Mouse (Mus musculus) kidney, postnatal 0 days (tissue): ENCODE measurements around the gene Mrto4. TPM values are rescaled to one million over a fixed set of nuclear protein-coding genes. Genes with fewer than 3 reads are reported as not detected.

Source experiments
- ATAC-seq: fragments of 200-750 bp; cut with Nextera tagmentation; replicated peaks from 2 replicates; pipeline ENCODE4 v1.8.0; 2017; ENCODE audit warnings: low read depth, moderate number of reproducible peaks, moderate TSS enrichment, moderate library complexity; ENCODE audit not compliant: low FRiP score
- DNase-seq: peaks from one replicate; pipeline ENCODE4 v3.0.0-alpha.2; 2016; ENCODE audit warnings: low spot score
- H3K27ac ChIP-seq: fragments of 300-500 bp; sonication (generic); 2 replicates; pipeline ENCODE4 v1.5.1; 2014; ENCODE audit warnings: mild to moderate bottlenecking
- H3K27me3 ChIP-seq: fragments of 300-500 bp; sonication (generic); 2 replicates; pipeline ENCODE4 v1.6.1; 2014; ENCODE audit warnings: low read length, mixed read lengths; ENCODE audit not compliant: insufficient read depth
- H3K36me3 ChIP-seq: fragments of 300-500 bp; sonication (generic); 2 replicates; pipeline ENCODE4 v1.6.1; 2014; ENCODE audit warnings: low read length, mixed read lengths; ENCODE audit not compliant: insufficient read depth
- H3K4me1 ChIP-seq: fragments of 300-500 bp; sonication (generic); replicated peaks from 2 replicates; pipeline ENCODE4 v1.6.1; 2014; ENCODE audit warnings: antibody characterized with exemption, low read length, mixed read lengths; ENCODE audit not compliant: insufficient read depth
- H3K4me2 ChIP-seq: fragments of 300-500 bp; sonication (generic); 2 replicates; pipeline ENCODE4 v1.6.1; 2014; ENCODE audit warnings: mild to moderate bottlenecking, low read length, moderate library complexity, mixed read lengths
- H3K4me3 ChIP-seq: fragments of 300-500 bp; sonication (generic); replicated peaks from 2 replicates; pipeline ENCODE4 v1.5.1; 2014; ENCODE audit warnings: low read depth, low read length
- H3K9ac ChIP-seq: fragments of 300-500 bp; sonication (generic); 2 replicates; pipeline ENCODE4 v1.6.1; 2014; ENCODE audit warnings: low read depth, low read length
- H3K9me3 ChIP-seq: fragments of 300-500 bp; sonication (generic); replicated peaks from 2 replicates; pipeline ENCODE4 v1.6.1; 2016; ENCODE audit warnings: low read length, inconsistent platforms, mixed read lengths
- CTCF ChIP-seq: IDR thresholded peaks from 2 replicates; pipeline ENCODE4 v1.5.1; 2016; ENCODE audit warnings: antibody characterized with exemption, low read depth, mild to moderate bottlenecking, moderate library complexity
- WGBS: fragments of 180-500 bp; shearing (Covaris S2); extraction: QIAGEN DNeasy Blood & Tissue Kit; methylation state at CpG from one replicate; pipeline ENCODE4 v1.1.7; 2014; 5-methylcytosine and 5-hydroxymethylcytosine counted together
- polyA plus RNA-seq: library from polyadenylated mRNA; unstranded; fragments of >200 nt; fragmentation: Nextera tagmentation; extraction: Ambion mirVana; gene quantifications from 2 replicates; pipeline ENCODE4 v1.2.1, GENCODE M21; 2015

The Mrto4 gene
- polyA plus RNA-seq, 1 experiment from 2014 or later: 68.6 TPM

DNA sequence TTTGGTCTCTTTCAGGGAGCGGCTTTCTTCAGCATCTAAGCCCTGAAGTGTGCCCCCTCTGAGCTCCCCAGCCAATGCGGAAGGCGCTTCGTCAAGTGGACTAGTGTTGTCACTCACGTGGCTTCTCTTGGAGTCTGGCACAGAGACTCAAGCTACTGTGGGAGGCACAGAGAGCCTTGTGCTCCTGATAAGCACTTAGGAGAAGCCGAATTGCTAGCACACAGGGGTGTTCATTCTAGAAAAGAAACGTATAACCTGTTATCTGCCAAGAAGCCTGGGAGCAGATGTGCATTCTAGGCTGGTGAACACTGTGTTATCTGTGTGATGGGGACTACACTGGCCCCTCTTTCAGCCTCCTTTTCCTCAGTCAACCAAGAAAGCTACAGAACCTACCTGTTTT lies 16.9 kb downstream of the Mrto4 start:
- Histone ChIP-seq H3K9me3 (no peaks in the 10 kb centered on the region), H3K4me1 (no peaks in the 10 kb centered on the region), H3K4me2 (no peak overlapping the region), H3K4me3 (no peak overlapping the region), H3K9ac (no peak overlapping the region), H3K27ac (peak overlapping the region; percentile 31; the same call in 1 of the 2 replicates), H3K36me3 (no peaks in the 10 kb centered on the region), H3K27me3 (no peaks in the 10 kb centered on the region)
- TF ChIP-seq CTCF: no peak
- WGBS: 71% methylated on average over 7 of the region's 7 CpGs
- DNase-seq (no peak), ATAC-seq (no peak)

DNA sequence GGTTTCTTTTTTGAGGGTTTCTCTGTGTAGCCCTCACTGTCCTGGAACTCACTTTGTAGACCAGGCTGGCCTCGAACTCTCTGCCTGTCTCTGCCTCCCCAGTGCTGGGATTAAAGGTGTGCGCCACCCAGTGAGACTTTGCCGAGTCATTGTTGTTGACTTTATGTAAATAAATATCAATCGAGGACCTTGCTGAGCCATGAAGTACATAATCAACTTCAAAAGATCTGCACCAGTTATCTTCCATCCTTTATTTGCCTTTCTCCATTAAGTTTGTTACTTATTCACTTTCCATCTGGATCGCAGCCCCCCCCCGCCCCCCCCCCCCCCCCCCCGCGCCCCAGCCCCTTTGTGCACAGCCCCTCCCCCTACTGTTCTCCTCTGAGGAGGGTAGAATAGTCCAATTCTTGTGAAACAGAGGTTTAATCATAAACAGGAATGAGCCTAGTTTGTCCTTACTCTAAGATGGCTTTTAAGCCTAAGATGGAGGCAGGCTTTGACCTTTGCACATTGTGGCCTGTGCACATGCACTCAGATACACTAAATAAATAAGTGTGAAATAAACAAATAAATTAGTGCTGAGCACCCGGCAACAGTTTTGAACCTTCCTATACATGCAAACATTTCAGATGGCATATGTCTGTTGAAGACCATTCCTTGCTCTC lies 17.6 kb downstream of the Mrto4 start:
- peak; percentile 64; the same call in 1 of the 2 replicates for ATAC-seq

DNA sequence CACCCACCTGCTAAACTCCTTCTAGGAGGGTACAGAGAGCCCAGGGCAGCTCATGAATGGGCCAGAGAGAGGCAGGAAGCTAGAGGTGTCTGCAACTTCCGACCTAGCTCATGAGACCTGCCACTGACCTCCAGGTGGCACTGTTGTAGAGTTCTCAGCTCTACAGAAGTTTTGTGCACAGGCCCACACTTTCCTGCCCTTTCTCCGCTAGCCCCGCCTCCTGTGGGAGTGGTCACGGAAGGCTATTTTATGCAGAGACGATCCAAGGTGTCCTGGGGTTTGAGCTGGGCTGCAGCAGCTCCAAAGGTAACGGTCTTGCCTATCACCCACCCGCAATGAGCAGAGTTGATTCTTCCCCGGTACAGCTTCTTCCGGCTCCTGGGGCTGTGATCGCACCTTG lies 21.8 kb downstream of the Mrto4 start:
- H3K4me3 ChIP-seq: peak overlapping the region; percentile 18; the same call in 1 of the 2 replicates
- WGBS: 13% methylated on average over 10 of the region's 10 CpGs
- no peak overlapping the region for H3K9ac ChIP-seq
- peak overlapping the region; percentile 52 for H3K4me2 ChIP-seq
- no peaks in the 10 kb centered on the region for H3K4me1 ChIP-seq
- TF ChIP-seq CTCF: peak; percentile 82
- H3K9me3 ChIP-seq: no peaks in the 10 kb centered on the region
- ATAC-seq (peak; percentile 81), DNase-seq (peak; percentile 92)
- H3K27ac ChIP-seq: no peak overlapping the region
- H3K36me3 ChIP-seq: no peaks in the 10 kb centered on the region
- no peaks in the 10 kb centered on the region for H3K27me3 ChIP-seq

More for the DNA sequence above, 17.6 kb downstream of the Mrto4 start:
- 50% methylated on average over 8 of the region's 9 CpGs for WGBS
- DNase-seq: peak; percentile 33
- peak overlapping the region; percentile 31; the same call in 1 of the 2 replicates for H3K27ac ChIP-seq
- H3K4me2 ChIP-seq: no peak overlapping the region
- no peaks in the 10 kb centered on the region for H3K9me3 ChIP-seq
- H3K4me1 ChIP-seq: no peaks in the 10 kb centered on the region
- H3K27me3 ChIP-seq: no peaks in the 10 kb centered on the region
- no peaks in the 10 kb centered on the region for H3K36me3 ChIP-seq
- no peak for TF ChIP-seq CTCF
- H3K9ac ChIP-seq: no peak overlapping the region
- no peak overlapping the region for H3K4me3 ChIP-seq

- Histone ChIP-seq H3K27me3 (no peaks in the 10 kb centered on the region), H3K27ac (no peak overlapping the region), H3K4me1 (no peaks in the 10 kb centered on the region), H3K36me3 (0 out of 2 replicates have a peak, but pooled peaks cover 9% of the 10 kb centered on the region), H3K4me2 (no peak overlapping the region), H3K9ac (no peak overlapping the region), H3K4me3 (no peak overlapping the region), H3K9me3 (no peaks in the 10 kb centered on the region)
- no peak for TF ChIP-seq CTCF
- no peak for DNase-seq
- WGBS: 91% methylated on average over 4 of the region's 4 CpGs
- ATAC-seq: no peak
Measured at GRCm38 (mm10) chr4:139319740-139320139, 32.6 kb downstream of the Mrto4 start.

DNA sequence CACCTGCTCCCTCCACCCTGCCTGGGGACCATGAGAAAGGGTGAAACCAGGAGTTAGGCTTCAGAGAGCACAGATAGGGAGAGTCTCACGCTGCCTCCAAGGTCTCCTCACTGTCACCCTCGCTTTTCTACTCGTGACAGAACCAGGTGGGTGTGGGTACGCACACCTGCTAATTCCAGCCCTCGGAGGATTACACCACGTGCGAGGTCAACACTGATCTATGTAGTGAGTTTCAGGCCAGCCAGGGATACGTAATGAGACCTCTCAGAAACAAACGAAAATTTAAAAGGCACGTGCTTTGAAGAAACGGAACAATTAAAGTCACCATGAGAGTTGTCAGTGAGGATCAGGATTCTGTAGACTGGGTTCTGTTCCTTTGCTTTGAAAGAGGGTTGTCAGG lies 33.9 kb downstream of the Mrto4 start:
- Histone ChIP-seq H3K4me3 (no peak overlapping the region), H3K4me2 (no peak overlapping the region), H3K9me3 (no peaks in the 10 kb centered on the region), H3K9ac (no peak overlapping the region), H3K36me3 (0 out of 2 replicates have a peak, but pooled peaks cover 13% of the 10 kb centered on the region), H3K27me3 (no peaks in the 10 kb centered on the region), H3K4me1 (no peaks in the 10 kb centered on the region), H3K27ac (no peak overlapping the region)
- DNase-seq (no peak), ATAC-seq (no peak)
- TF ChIP-seq CTCF: no peak
- 90% methylated on average over 11 of the region's 11 CpGs for WGBS

- ATAC-seq (no peak), DNase-seq (peak; percentile 71)
- H3K4me3 ChIP-seq: no peak overlapping the region
- WGBS: 69% methylated on average over 4 of the region's 4 CpGs
- 0 out of 2 replicates have a peak overlapping the region, but pooled peaks have one; percentile 96 for H3K4me2 ChIP-seq
- H3K9ac ChIP-seq: no peak overlapping the region
- H3K27ac ChIP-seq: no peak overlapping the region
- H3K9me3 ChIP-seq: no peaks in the 10 kb centered on the region
- H3K36me3 ChIP-seq: 0 out of 2 replicates have a peak, but pooled peaks cover 13% of the 10 kb centered on the region
- TF ChIP-seq CTCF: peak; percentile 73
- no peaks in the 10 kb centered on the region for H3K27me3 ChIP-seq
- peaks cover 11% of the 10 kb centered on the region; the same call in 1 of the 2 replicates for H3K4me1 ChIP-seq
Measured at GRCm38 (mm10) chr4:139312632-139313031, 39.7 kb downstream of the Mrto4 start.
